Mouse (Mus musculus) central nervous system, embryonic 14 days (tissue): ENCODE results near the gene Olfr544. TPM values are rescaled to one million over a fixed set of nuclear protein-coding genes. Genes with fewer than 3 reads are reported as not detected.

ENCODE experiments used
- polyA plus RNA-seq: library from polyadenylated mRNA; depleted of rRNA; stranded (reverse); fragments of >200 nt; gene quantifications from 2 replicates; pipeline ENCODE4 v1.2.3, GENCODE M21; 2012; rRNA removed

The Olfr544 gene
- polyA plus RNA-seq, result not detected in 2 replicates

GRCm38 (mm10) chr7:102488161-102488560 is at the start of gene Olfr544:
Olfr544 (minus strand) TSS chr7:102488313.

GRCm38 (mm10) chr7:102534449-102534848 is 46.3 kb upstream of the Olfr544 start, which contains the start of gene Olfr547:
Olfr547 (plus strand) TSS chr7:102534749.

GRCm38 (mm10) chr7:102499473-102499872 is 11.4 kb upstream of the Olfr544 start, which contains the start of gene Olfr545:
Olfr545 (minus strand) TSS chr7:102499573.

GRCm38 (mm10) chr7:102481579-102481978 is 6.5 kb downstream of the Olfr544 start, which contains the start of gene Olfr543:
Olfr543 (minus strand) TSS chr7:102481679.

GRCm38 (mm10) chr7:102441657-102442391 is 46.3 kb downstream of the Olfr544 start, which contains the start of gene Rrm1:
Rrm1 (plus strand) TSS chr7:102441695.

Other genes starting within 250 kb of the Olfr544 start
- 12.7 and 19.3 TPM in 2 replicates for gene Rhog, start 232.3 kb downstream of the Olfr544 start, polyA plus RNA-seq
- gene Stim1, start 220.5 kb downstream of the Olfr544 start, polyA plus RNA-seq, result 16.5 and 23.0 TPM in 2 replicates
- gene Rrm1, start 46.6 kb downstream of the Olfr544 start, polyA plus RNA-seq, result 56.1 and 67.0 TPM in 2 replicates
- not detected in 2 replicates for gene Olfr543, start 6.6 kb downstream of the Olfr544 start, polyA plus RNA-seq
- not detected in 2 replicates for gene Olfr545, start 11.3 kb upstream of the Olfr544 start, polyA plus RNA-seq
- gene Olfr547, start 46.4 kb upstream of the Olfr544 start, polyA plus RNA-seq, result not detected in 2 replicates
- not detected in 2 replicates for gene Olfr548-ps1, start 52.6 kb upstream of the Olfr544 start, polyA plus RNA-seq
- not detected in 2 replicates for gene Olfr549, start 61.6 kb upstream of the Olfr544 start, polyA plus RNA-seq
- 2.2 and 3.0 TPM in 2 replicates for gene Trim21, start 77.2 kb upstream of the Olfr544 start, polyA plus RNA-seq
- gene Olfr550, start 83.1 kb upstream of the Olfr544 start, polyA plus RNA-seq, result not detected in 2 replicates
- gene Olfr551, start 103.6 kb upstream of the Olfr544 start, polyA plus RNA-seq, result not detected in 2 replicates
- gene Olfr552, start 109.5 kb upstream of the Olfr544 start, polyA plus RNA-seq, result 0.01 TPM in 1 of 2 replicates, not detected in the other
- not detected in 2 replicates for gene Olfr553, start 129.9 kb upstream of the Olfr544 start, polyA plus RNA-seq
- gene Olfr554, start 150.1 kb upstream of the Olfr544 start, polyA plus RNA-seq, result not detected in 2 replicates
- not detected in 2 replicates for gene Olfr555, start 170.5 kb upstream of the Olfr544 start, polyA plus RNA-seq
- not detected in 2 replicates for gene Olfr556, start 176.6 kb upstream of the Olfr544 start, polyA plus RNA-seq
- gene Trim68, start 199.0 kb upstream of the Olfr544 start, polyA plus RNA-seq, result 14.8 and 22.7 TPM in 2 replicates
- gene Olfr557, start 207.6 kb upstream of the Olfr544 start, polyA plus RNA-seq, result not detected in 2 replicates
- gene Olfr558, start 213.9 kb upstream of the Olfr544 start, polyA plus RNA-seq, result 0.07 and 0.29 TPM in 2 replicates
- gene Olfr33, start 230.8 kb upstream of the Olfr544 start, polyA plus RNA-seq, result not detected in 2 replicates
- gene Olfr559, start 239.2 kb upstream of the Olfr544 start, polyA plus RNA-seq, result not detected in 2 replicates